Mouse (Mus musculus) olfactory bulb, adult 2 months (tissue): ENCODE results near the gene Nolc1.

ENCODE experiments used
- CTCF ChIP-seq: fragments of 200-500 bp; IDR thresholded peaks from 2 replicates; pipeline ENCODE4 v1.5.1; 2012; ENCODE audit warnings: low read depth, mild to moderate bottlenecking, low read length, moderate library complexity; ENCODE audit not compliant: insufficient read depth
- POLR2A ChIP-seq: fragments of 200-500 bp; IDR thresholded peaks from 2 replicates; pipeline ENCODE4 v1.6.1; 2012; ENCODE audit warnings: mild to moderate bottlenecking, low read depth, low read length, moderate library complexity; ENCODE audit not compliant: insufficient read depth

DNA sequence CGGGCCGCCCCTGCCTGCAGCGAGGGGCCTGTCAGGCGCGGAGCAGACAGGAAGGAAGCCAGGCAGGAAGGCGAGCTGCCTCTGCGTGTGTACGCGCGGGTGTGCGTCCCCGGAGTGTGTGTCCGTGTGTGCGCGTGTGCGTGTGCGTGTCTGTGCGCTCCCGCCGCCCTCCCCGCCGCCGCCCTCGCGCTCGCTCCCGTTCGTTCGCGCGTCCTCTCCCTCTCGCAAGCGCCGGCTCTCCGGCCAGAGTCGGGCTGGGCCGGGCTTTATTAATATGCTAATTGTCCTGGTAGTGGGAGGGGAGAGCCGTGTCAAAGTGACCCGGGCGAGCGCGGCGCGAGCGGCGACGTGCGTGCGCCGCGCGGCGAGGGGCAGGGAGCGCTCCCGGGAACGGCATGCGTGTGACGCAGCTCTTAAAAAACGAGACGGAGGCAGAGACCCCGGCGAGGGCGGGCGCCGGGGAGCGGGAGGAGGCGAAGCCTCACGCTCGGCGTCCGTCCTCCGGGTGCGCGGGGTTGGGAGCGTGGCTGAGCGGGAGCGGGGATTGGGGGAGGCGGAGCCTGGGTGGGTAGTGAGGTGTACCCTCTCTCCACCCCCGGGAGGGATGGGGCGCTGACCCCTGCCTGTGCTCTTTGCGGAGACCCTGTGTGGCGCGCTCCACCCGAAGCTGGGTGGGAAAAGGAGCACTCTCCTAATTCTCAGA lies 30.5 kb upstream of the Nolc1 start, which contains the start of gene Ldb1:
- no peak for TF ChIP-seq CTCF
- TF ChIP-seq POLR2A = peak; percentile 78
